ENCODE assay signal across 24 mouse cellular contexts in genomic region chr5:90346877-90347276, GRCm38 (mm10).
"Had no signal": no experiment of that assay in that cellular context is flagged by ENCODE, and none has a peak within 500 bp of the region (broad histone marks: within the 10 kb centered on the region; RNA-seq: fewer than 3 reads in every experiment).

No protein-coding gene starts in this region.

- H3K27me3 ChIP-seq: heart, embryonic 12.5 days; hindbrain, embryonic 13.5 days; intestine, embryonic 15.5 days; limb, embryonic 12.5 days; liver, embryonic 12.5 days had no signal

- H3K4me3 ChIP-seq: gastrocnemius, adult 2 months; heart, embryonic 10.5 days; heart, embryonic 12.5 days; hindbrain, embryonic 13.5 days; intestine, embryonic 15.5 days; layer of hippocampus, adult 2 months; left cerebral cortex, adult 2 months; limb, embryonic 10.5 days; limb, embryonic 12.5 days; liver, embryonic 12.5 days had no signal

- ATAC-seq: hindbrain, embryonic 16.5 days; inflammation-experienced regulatory T-cells, adult 6 months; intestine, embryonic 15.5 days; intestine, postnatal 0 days; liver, embryonic 12.5 days had no signal

- H3K4me2 ChIP-seq: heart, embryonic 12.5 days; hindbrain, embryonic 13.5 days; intestine, embryonic 15.5 days; limb, embryonic 12.5 days; liver, embryonic 12.5 days had no signal

- H3K27ac ChIP-seq: gastrocnemius, adult 2 months; heart, embryonic 10.5 days; hindbrain, embryonic 13.5 days; intestine, embryonic 15.5 days; layer of hippocampus, adult 2 months; left cerebral cortex, adult 2 months; limb, embryonic 10.5 days; limb, embryonic 12.5 days; liver, embryonic 12.5 days had no signal

- H3K9ac ChIP-seq: heart, embryonic 12.5 days; hindbrain, embryonic 13.5 days; intestine, embryonic 15.5 days; limb, embryonic 12.5 days; liver, embryonic 12.5 days had no signal

- H3K9me3 ChIP-seq: heart, embryonic 10.5 days; heart, embryonic 12.5 days; hindbrain, embryonic 13.5 days; intestine, embryonic 15.5 days; limb, embryonic 10.5 days; limb, embryonic 12.5 days; liver, embryonic 12.5 days had no signal

- DNase-seq: gastrocnemius, adult 2 months; gastrocnemius, postnatal 10 days; gastrocnemius, postnatal 25 days; heart, adult 18-20 months; heart, postnatal 14 days; heart, postnatal 36 days; kidney, adult 18-20 months; kidney, adult 8-10 months; kidney, postnatal 10 days; kidney, postnatal 25 days; kidney, postnatal 4 days; liver had no signal

- H3K36me3 ChIP-seq: heart, embryonic 12.5 days; hindbrain, embryonic 13.5 days; intestine, embryonic 15.5 days; limb, embryonic 12.5 days had no signal

- H3K4me1 ChIP-seq: heart, embryonic 10.5 days; hindbrain, embryonic 13.5 days; intestine, embryonic 15.5 days; limb, embryonic 10.5 days; limb, embryonic 12.5 days had no signal
